Mouse (Mus musculus): ENCODE measurements around the gene Ncor2.
"Not testable (repeated sequence)": the region's sequence is repeated elsewhere in the genome, so short reads cannot be mapped to it uniquely, and the experiment has no call there.

The Ncor2 gene

GRCm38 (mm10) chr5:125179007-125179734 is at the start of gene Ncor2:
Gene Ncor2, minus strand, starts transcription at chr5:125179219.
- DNase-seq (ENCODE audit: low read depth, low spot score): peak; percentile 85

GRCm38 (mm10) chr5:125227699-125228098 is 48.7 kb upstream of the Ncor2 start:
- DNase-seq (ENCODE audit: low read depth, low spot score): peak; percentile 65

- DNase-seq (ENCODE audit: low read depth, low spot score): no peak
Observed at GRCm38 (mm10) chr5:125226229-125226634, 47.2 kb upstream of the Ncor2 start.

GRCm38 (mm10) chr5:125224925-125225324 is 45.9 kb upstream of the Ncor2 start:
- no peak for DNase-seq (ENCODE audit: low read depth, low spot score)

- no peak for DNase-seq (ENCODE audit: low read depth, low spot score)
Observed at GRCm38 (mm10) chr5:125223961-125224360, 44.9 kb upstream of the Ncor2 start.

GRCm38 (mm10) chr5:125222706-125223105 is 43.7 kb upstream of the Ncor2 start:
- DNase-seq (ENCODE audit: low read depth, low spot score): no peak

GRCm38 (mm10) chr5:125221868-125222267 is 42.8 kb upstream of the Ncor2 start:
- DNase-seq (ENCODE audit: low read depth, low spot score): no peak

- no peak for DNase-seq (ENCODE audit: low read depth, low spot score)
Observed at GRCm38 (mm10) chr5:125217426-125218170, 38.6 kb upstream of the Ncor2 start.

GRCm38 (mm10) chr5:125215930-125216459 is 37.0 kb upstream of the Ncor2 start:
- peak; percentile 63 for DNase-seq (ENCODE audit: low read depth, low spot score)

- no peak for DNase-seq (ENCODE audit: low read depth, low spot score)
Observed at GRCm38 (mm10) chr5:125215346-125215929, 36.4 kb upstream of the Ncor2 start.

- no peak for DNase-seq (ENCODE audit: low read depth, low spot score)
Observed at GRCm38 (mm10) chr5:125214064-125214463, 35.0 kb upstream of the Ncor2 start.

GRCm38 (mm10) chr5:125204910-125205309 is 25.9 kb upstream of the Ncor2 start:
- DNase-seq (ENCODE audit: low read depth, low spot score): peak; percentile 82

GRCm38 (mm10) chr5:125204199-125204815 is 25.3 kb upstream of the Ncor2 start:
- DNase-seq (ENCODE audit: low read depth, low spot score): no peak

GRCm38 (mm10) chr5:125203759-125204158 is 24.7 kb upstream of the Ncor2 start:
- no peak for DNase-seq (ENCODE audit: low read depth, low spot score)

GRCm38 (mm10) chr5:125203099-125203498 is 24.1 kb upstream of the Ncor2 start:
- no peak for DNase-seq (ENCODE audit: low read depth, low spot score)

- no peak for DNase-seq (ENCODE audit: low read depth, low spot score)
Observed at GRCm38 (mm10) chr5:125202100-125202499, 23.1 kb upstream of the Ncor2 start.

GRCm38 (mm10) chr5:125199086-125199485 is 20.1 kb upstream of the Ncor2 start:
- DNase-seq (ENCODE audit: low read depth, low spot score): no peak

- not testable (repeated sequence) for DNase-seq (ENCODE audit: low read depth, low spot score)
Observed at GRCm38 (mm10) chr5:125197325-125197724, 18.3 kb upstream of the Ncor2 start.

- no peak for DNase-seq (ENCODE audit: low read depth, low spot score)
Observed at GRCm38 (mm10) chr5:125196054-125196453, 17.0 kb upstream of the Ncor2 start.

GRCm38 (mm10) chr5:125195142-125195541 is 16.1 kb upstream of the Ncor2 start:
- DNase-seq (ENCODE audit: low read depth, low spot score): no peak

GRCm38 (mm10) chr5:125193478-125194439 is 14.7 kb upstream of the Ncor2 start:
- DNase-seq (ENCODE audit: low read depth, low spot score): no peak
